Mouse (Mus musculus) limb, embryonic 14.5 days (tissue): ENCODE measurements around the gene Evi2a. TPM values are rescaled to one million over a fixed set of nuclear protein-coding genes. Genes with fewer than 3 reads are reported as not detected.

Experiments used
- ATAC-seq: fragments of 200-750 bp; cut with Nextera tagmentation; 2 replicates; pipeline ENCODE4 v1.8.0; 2017; ENCODE audit warnings: low read depth, moderate number of reproducible peaks, moderate TSS enrichment; ENCODE audit not compliant: low FRiP score
- DNase-seq: peaks from one replicate; pipeline ENCODE4 v3.0.0-alpha.2; 2015; ENCODE audit warnings: low spot score
- H3K27ac ChIP-seq: fragments of 300-500 bp; sonication (generic); replicated peaks from 2 replicates; pipeline ENCODE4 v1.5.1; 2014; ENCODE audit warnings: low read depth, mild to moderate bottlenecking, low read length, moderate library complexity, mixed read lengths
- H3K27me3 ChIP-seq: fragments of 300-500 bp; sonication (generic); 2 replicates; pipeline ENCODE4 v1.6.1; 2014; ENCODE audit warnings: low read length, mixed read lengths; ENCODE audit not compliant: control insufficient read depth, insufficient read depth
- H3K36me3 ChIP-seq: fragments of 300-500 bp; sonication (generic); 2 replicates; pipeline ENCODE4 v1.6.1; 2014; ENCODE audit warnings: mild to moderate bottlenecking, low read length, moderate library complexity, mixed read lengths; ENCODE audit not compliant: control insufficient read depth, insufficient read depth
- H3K4me1 ChIP-seq: fragments of 300-500 bp; sonication (generic); 2 replicates; pipeline ENCODE4 v1.6.1; 2014; ENCODE audit warnings: antibody characterized with exemption, low read length, mixed read lengths; ENCODE audit not compliant: control insufficient read depth, insufficient read depth
- H3K4me2 ChIP-seq: fragments of 300-500 bp; sonication (generic); replicated peaks from 2 replicates; pipeline ENCODE4 v1.6.1; 2014; ENCODE audit warnings: low read depth, mild to moderate bottlenecking, low read length, moderate library complexity; ENCODE audit not compliant: severe bottlenecking
- H3K4me3 ChIP-seq: fragments of 300-500 bp; sonication (generic); replicated peaks from 2 replicates; pipeline ENCODE4 v1.5.1; 2014; ENCODE audit warnings: low read length
- H3K9ac ChIP-seq: fragments of 300-500 bp; sonication (generic); 2 replicates; pipeline ENCODE4 v1.6.1; 2014; ENCODE audit warnings: mild to moderate bottlenecking, low read depth, low read length, moderate library complexity; ENCODE audit not compliant: severe bottlenecking
- H3K9me3 ChIP-seq: fragments of 300-500 bp; sonication (generic); 2 replicates; pipeline ENCODE4 v1.6.1; 2016; ENCODE audit warnings: low read length; ENCODE audit not compliant: control insufficient read depth
- POLR2A ChIP-seq: fragments of 200-500 bp; IDR thresholded peaks from 2 replicates; pipeline ENCODE4 v1.8.0; 2012; ENCODE audit warnings: inconsistent platforms, mild to moderate bottlenecking, moderate library complexity, borderline replicate concordance; ENCODE audit not compliant: insufficient read depth, insufficient read length; ENCODE audit errors: extremely low read depth
- WGBS: fragments of 180-500 bp; shearing (Covaris S2); extraction: QIAGEN DNeasy Blood & Tissue Kit; methylation state at CpG from one replicate; pipeline ENCODE4 v1.1.7; 2014; 5-methylcytosine and 5-hydroxymethylcytosine counted together
- polyA plus RNA-seq, 2 experiments: library from polyadenylated mRNA; depleted of rRNA in 1 of 2; stranded (reverse) in 1 of 2; unstranded in 1 of 2; fragments of >200 nt; fragmentation: Nextera tagmentation in 1 of 2; extraction: Ambion mirVana in 1 of 2; gene quantifications; 2 replicates each; pipeline versions ENCODE4 v1.2.1 to v1.2.3; 2012 to 2014

Evi2a gene
- polyA plus RNA-seq, 2 experiments, result 5.8 to 6.0 TPM

DNA sequence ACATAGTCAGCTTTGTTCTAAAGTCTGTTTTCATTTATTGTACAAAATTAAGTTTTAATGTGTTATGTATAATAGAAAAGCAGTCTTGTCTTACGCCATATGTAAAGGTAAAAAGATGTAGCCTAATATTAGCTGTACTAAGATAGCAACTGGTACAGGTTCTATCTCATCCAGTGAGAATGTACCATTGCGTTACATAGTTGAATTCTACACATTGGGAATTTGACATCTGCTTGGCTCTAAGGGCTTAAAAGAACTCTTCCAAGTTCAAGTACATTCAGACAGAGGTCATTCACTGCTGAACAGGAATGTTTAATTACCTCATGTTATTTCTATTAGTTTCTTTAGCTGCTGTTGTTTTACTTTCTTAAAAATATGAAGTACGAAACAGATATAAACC is 3.9 kb downstream of the Evi2a start:
- Histone ChIP-seq H3K36me3 (peaks cover 30% of the 10 kb centered on the region), H3K4me2 (no peak overlapping the region), H3K9ac (no peak overlapping the region), H3K4me3 (no peak overlapping the region), H3K27me3 (no peaks in the 10 kb centered on the region), H3K27ac (no peak overlapping the region), H3K9me3 (no peaks in the 10 kb centered on the region), H3K4me1 (no peaks in the 10 kb centered on the region)
- DNase-seq (no peak), ATAC-seq (no peak)
- WGBS, result 94% methylated on average over 3 of the region's 3 CpGs
- no peak for TF ChIP-seq POLR2A

DNA sequence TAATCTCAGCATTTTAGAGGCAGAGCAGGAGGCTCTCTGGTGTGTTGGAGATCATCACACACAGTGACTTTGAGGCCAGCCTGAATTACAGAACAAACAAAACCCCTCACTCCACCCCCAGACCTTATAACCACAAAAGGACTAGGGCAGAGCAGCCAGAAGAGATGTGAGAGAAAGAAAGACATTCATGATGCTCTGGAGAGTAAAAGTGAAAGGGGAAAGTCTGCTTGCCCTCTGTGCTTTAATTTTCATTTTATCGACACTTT is 6.2 kb downstream of the Evi2a start:
- Histone ChIP-seq H3K36me3 (peaks cover 17% of the 10 kb centered on the region), H3K27me3 (no peaks in the 10 kb centered on the region), H3K4me1 (no peaks in the 10 kb centered on the region), H3K9me3 (no peaks in the 10 kb centered on the region), H3K4me3 (no peak overlapping the region), H3K27ac (no peak overlapping the region), H3K4me2 (no peak overlapping the region), H3K9ac (no peak overlapping the region)
- 88% methylated on average over 1 of the region's 1 CpGs for WGBS
- ATAC-seq, result no peak
- no peak for TF ChIP-seq POLR2A
- DNase-seq, result no peak

DNA sequence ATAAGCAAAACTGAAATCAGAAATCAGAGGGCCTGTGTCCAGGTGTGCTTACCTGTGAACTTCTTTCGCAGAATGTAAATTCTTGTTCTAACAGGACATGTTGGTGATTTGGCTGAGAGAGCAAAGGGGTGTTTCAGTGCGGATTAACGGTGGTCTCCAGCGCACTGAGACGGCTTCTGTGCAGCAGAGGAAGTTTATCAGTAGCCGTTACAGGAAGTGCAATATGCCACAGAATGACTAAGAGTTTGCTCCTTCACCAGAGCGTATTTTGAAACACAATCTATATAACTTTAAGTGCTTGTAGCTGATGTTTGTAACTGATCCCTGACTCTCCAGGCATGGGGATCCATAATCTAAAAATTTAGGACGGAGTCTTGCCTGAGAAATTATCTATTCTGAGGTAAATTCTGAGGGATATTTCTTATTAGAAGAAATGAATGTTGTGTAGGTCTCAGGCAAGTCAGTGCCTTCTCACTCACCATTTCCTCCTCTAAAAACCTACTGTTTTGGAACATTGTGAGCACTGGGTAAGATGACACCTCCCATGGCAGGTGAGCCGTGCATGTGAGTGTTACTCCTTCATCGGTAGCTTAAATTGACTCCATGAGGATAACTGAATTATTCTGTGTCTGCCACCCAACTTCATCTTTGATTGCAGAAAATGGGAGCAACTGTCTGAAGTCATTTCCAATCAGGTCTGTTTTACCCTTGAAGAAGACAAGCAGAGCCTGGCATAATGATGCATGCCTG is 6.7 kb downstream of the Evi2a start, which contains the start of gene Evi2b:
Gene Evi2b, minus strand, starts transcription at position 203 of the 750 bp plus-strand sequence.
- Histone ChIP-seq H3K27ac (no peak within 1 kb of the TSS), H3K4me2 (no peak within 1 kb of the TSS), H3K4me1 (no peaks in the 10 kb centered on the region), H3K4me3 (no peak within 1 kb of the TSS), H3K9me3 (no peaks in the 10 kb centered on the region), H3K27me3 (no peaks in the 10 kb centered on the region), H3K9ac (no peak within 1 kb of the TSS), H3K36me3 (peaks cover 17% of the 10 kb centered on the region)
- TF ChIP-seq POLR2A, result no peak
- DNase-seq, result no peak
- 74% methylated on average over 10 of the region's 10 CpGs for WGBS
- ATAC-seq, result no peak

DNA sequence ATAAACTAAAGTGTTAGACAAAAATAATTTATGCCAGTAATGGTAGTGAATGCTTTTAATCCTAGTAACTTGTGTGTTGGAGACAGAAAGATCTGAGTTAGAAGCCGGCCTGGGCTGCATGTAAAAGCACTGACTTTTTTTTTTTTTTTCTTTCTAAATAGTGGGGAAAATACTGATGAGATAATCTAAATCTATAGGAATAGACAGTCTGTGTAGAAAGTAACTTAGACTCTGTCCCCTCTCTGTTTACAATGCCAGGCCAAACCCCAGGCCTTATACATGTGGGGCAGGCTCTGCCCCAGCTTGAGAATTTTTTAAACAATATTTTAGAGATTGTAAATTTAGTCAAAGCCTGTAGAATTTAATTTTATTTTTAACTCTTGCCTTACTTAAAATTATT is 7.5 kb downstream of the Evi2a start:
- ATAC-seq (no peak), DNase-seq (no peak)
- Histone ChIP-seq H3K4me2 (no peak overlapping the region), H3K27ac (no peak overlapping the region), H3K9ac (no peak overlapping the region), H3K9me3 (no peaks in the 10 kb centered on the region), H3K4me1 (no peaks in the 10 kb centered on the region), H3K27me3 (no peaks in the 10 kb centered on the region), H3K4me3 (no peak overlapping the region), H3K36me3 (peaks cover 16% of the 10 kb centered on the region)
- no peak for TF ChIP-seq POLR2A
- WGBS, result 85% methylated on average over 1 of the region's 1 CpGs

GRCm38 (mm10) chr11:79521930-79522329 is 8.5 kb downstream of the Evi2a start:
- Histone ChIP-seq H3K27me3 (no peaks in the 10 kb centered on the region), H3K4me2 (no peak overlapping the region), H3K4me3 (no peak overlapping the region), H3K36me3 (peaks cover 7% of the 10 kb centered on the region; the same call in 1 of the 2 replicates), H3K27ac (no peak overlapping the region), H3K9me3 (no peaks in the 10 kb centered on the region), H3K9ac (no peak overlapping the region), H3K4me1 (no peaks in the 10 kb centered on the region)
- no peak for TF ChIP-seq POLR2A
- ATAC-seq (no peak), DNase-seq (no peak)
